7 mouse cellular contexts compared by ENCODE assay signal in the genomic region with DNA sequence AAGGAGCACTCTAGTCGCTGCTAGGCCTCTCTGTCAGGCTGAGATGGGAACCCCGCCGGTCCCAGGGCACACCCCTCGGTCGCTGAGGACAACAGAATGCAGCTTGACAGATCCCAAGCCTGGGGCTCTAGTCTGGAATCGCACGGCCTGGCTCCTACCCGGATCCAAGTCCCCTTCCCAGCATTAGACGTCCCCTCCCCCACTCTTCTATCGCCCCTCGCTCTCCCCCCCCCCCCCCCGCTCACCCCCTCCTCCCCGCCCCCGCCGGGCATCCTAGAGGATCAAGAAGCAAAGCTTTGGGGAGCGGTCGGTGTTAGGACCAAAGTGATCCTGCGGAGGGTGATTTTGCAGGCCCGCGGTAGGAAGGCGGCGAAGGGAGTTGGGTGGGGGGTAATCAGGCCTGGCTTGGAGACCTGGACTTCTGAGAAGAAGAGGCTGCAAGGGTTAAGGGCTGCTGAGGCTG. TPM values are rescaled to one million over a fixed set of nuclear protein-coding genes. Genes with fewer than 3 reads are reported as not detected.
A peak's percentile ranks its signal among the peaks of the same experiment; 100 is the strongest.
DNase-seq lines count a peak whose midpoint lies in the region; ATAC-seq and TF ChIP-seq lines count a peak whose summit lies in the region.

No protein-coding gene starts in this region.

- H3K4me2 ChIP-seq in heart, embryonic 14.5 days (ENCODE audit: low read length) = peak overlapping the region; percentile 57
- H3K4me2 ChIP-seq in limb, embryonic 14.5 days (replicated peaks; ENCODE audit: low read depth, low read length, severe bottlenecking) = peak overlapping the region; percentile 73
- H3K4me2 ChIP-seq in neural tube, embryonic 15.5 days = peak overlapping the region; percentile 73

- DNase-seq in right cerebral cortex, postnatal 4 days = peak; percentile 44
- no peak for DNase-seq in right cerebral cortex, postnatal 25 days
- peak; percentile 77 to 79 for DNase-seq in cerebellum, postnatal 10 days
- DNase-seq in limb, embryonic 14.5 days (ENCODE audit: low spot score) = peak; percentile 10
- DNase-seq in layer of hippocampus, adult 9-10 months (ENCODE audit: low spot score) = no peak

- TF ChIP-seq POLR2A in limb, embryonic 14.5 days (IDR thresholded peaks at IDR 0.05; ENCODE audit: borderline replicate concordance, extremely low read depth, insufficient read depth, insufficient read length) = no peak

- ATAC-seq in heart, embryonic 14.5 days (ENCODE audit: insufficient number of reproducible peaks, insufficient read depth, low FRiP score, low read depth) = 0 out of 2 replicates have a peak, but pooled peaks have one; percentile 7
- peak; percentile 66 for ATAC-seq in limb, embryonic 14.5 days (ENCODE audit: low FRiP score, low read depth)
- ATAC-seq in neural tube, embryonic 15.5 days (ENCODE audit: low FRiP score) = peak; percentile 73

- no peaks in the 10 kb centered on the region for H3K9me3 ChIP-seq in heart, embryonic 14.5 days (ENCODE audit: control insufficient read depth, low read length)
- H3K9me3 ChIP-seq in limb, embryonic 14.5 days (ENCODE audit: control insufficient read depth, low read length) = no peaks in the 10 kb centered on the region
- no peaks in the 10 kb centered on the region for H3K9me3 ChIP-seq in neural tube, embryonic 15.5 days (replicated peaks)

- H3K36me3 ChIP-seq in heart, embryonic 14.5 days (ENCODE audit: control insufficient read depth, insufficient read depth, low read length) = no peaks in the 10 kb centered on the region
- no peaks in the 10 kb centered on the region for H3K36me3 ChIP-seq in limb, embryonic 14.5 days (ENCODE audit: control insufficient read depth, insufficient read depth, low read length)
- H3K36me3 ChIP-seq in neural tube, embryonic 15.5 days = no peaks in the 10 kb centered on the region

- H3K27me3 ChIP-seq in heart, embryonic 14.5 days (ENCODE audit: control insufficient read depth, insufficient read depth, low read length) = no peaks in the 10 kb centered on the region
- H3K27me3 ChIP-seq in limb, embryonic 14.5 days (ENCODE audit: control insufficient read depth, insufficient read depth, low read length) = no peaks in the 10 kb centered on the region
- H3K27me3 ChIP-seq in neural tube, embryonic 15.5 days (replicated peaks) = no peaks in the 10 kb centered on the region

- under 1% methylated on average over 18 of the region's 22 CpGs for WGBS in heart, embryonic 14.5 days
- under 1% methylated on average over 13 of the region's 22 CpGs for WGBS in limb, embryonic 14.5 days
- 3% methylated on average over 19 of the region's 22 CpGs for WGBS in neural tube, embryonic 15.5 days

- H3K4me3 ChIP-seq in heart, embryonic 14.5 days (ENCODE audit: control insufficient read depth in 1 of 2, insufficient read depth in 1 of 2, low read depth in 1 of 2, low read length in 2 of 2) = peak overlapping the region; percentile 54 to 91
- H3K4me3 ChIP-seq in limb, embryonic 14.5 days (replicated peaks; ENCODE audit: low read length) = peak overlapping the region; percentile 83
- peak overlapping the region; percentile 83 for H3K4me3 ChIP-seq in neural tube, embryonic 15.5 days (replicated peaks)

- peak overlapping the region; percentile 58 for H3K9ac ChIP-seq in heart, embryonic 14.5 days (ENCODE audit: low read length)
- H3K9ac ChIP-seq in limb, embryonic 14.5 days (ENCODE audit: low read depth, low read length, severe bottlenecking) = peak overlapping the region; percentile 74
- peak overlapping the region; percentile 80 for H3K9ac ChIP-seq in neural tube, embryonic 15.5 days (replicated peaks)

- peaks cover 0 to 13% of the 10 kb centered on the region in 2 experiments; a peak in 2 of 4 replicates for H3K4me1 ChIP-seq in heart, embryonic 14.5 days (ENCODE audit: control insufficient read depth in 2 of 2, insufficient read depth in 2 of 2, low read length in 2 of 2)
- peaks cover 10% of the 10 kb centered on the region for H3K4me1 ChIP-seq in limb, embryonic 14.5 days (ENCODE audit: control insufficient read depth, insufficient read depth, low read length)
- peaks cover 48% of the 10 kb centered on the region for H3K4me1 ChIP-seq in neural tube, embryonic 15.5 days

- H3K27ac ChIP-seq in heart, embryonic 14.5 days (replicated peaks in 1 of 2; ENCODE audit: control insufficient read depth in 1 of 2, insufficient read depth in 1 of 2, low read depth in 2 of 2, low read length in 2 of 2) = peak overlapping the region; percentile 13 to 61; a peak in 3 of 4 replicates
- peak overlapping the region; percentile 68; the same call in 1 of the 2 replicates for H3K27ac ChIP-seq in limb, embryonic 14.5 days (replicated peaks; ENCODE audit: low read depth, low read length)
- peak overlapping the region; percentile 98 for H3K27ac ChIP-seq in neural tube, embryonic 15.5 days (replicated peaks)

RNA-seq across cellular contexts. Expression of a gene that starts 0.8 kb away (rescaled TPM):
- polyA plus RNA-seq in heart, embryonic 14.5 days (2014; fragmentation: Nextera tagmentation; extraction: Ambion mirVana) = 37.3 and 39.6 TPM in 2 replicates
- polyA plus RNA-seq in limb, embryonic 14.5 days (2012; rRNA removed) = 55.1 and 80.3 TPM in 2 replicates
- 30.3 and 34.5 TPM in 2 replicates for polyA plus RNA-seq in limb, embryonic 14.5 days (2014; fragmentation: Nextera tagmentation; extraction: Ambion mirVana)
- polyA plus RNA-seq in neural tube, embryonic 15.5 days (2015; fragmentation: Nextera tagmentation; extraction: Ambion mirVana) = 248 and 299 TPM in 2 replicates

RNA-seq across cellular contexts. Expression of a gene that starts 19.3 kb away (rescaled TPM):
- 0.26 TPM in 1 of 2 replicates, not detected in the other for polyA plus RNA-seq in heart, embryonic 14.5 days (2014; fragmentation: Nextera tagmentation; extraction: Ambion mirVana)
- 0.96 and 1.1 TPM in 2 replicates for polyA plus RNA-seq in limb, embryonic 14.5 days (2012; rRNA removed)
- 0.26 TPM in 1 of 2 replicates, not detected in the other for polyA plus RNA-seq in limb, embryonic 14.5 days (2014; fragmentation: Nextera tagmentation; extraction: Ambion mirVana)
- 0.36 and 0.59 TPM in 2 replicates for polyA plus RNA-seq in neural tube, embryonic 15.5 days (2015; fragmentation: Nextera tagmentation; extraction: Ambion mirVana)

RNA-seq across cellular contexts. Expression of a gene that starts 26.5 kb away (rescaled TPM):
- 60.1 and 64.2 TPM in 2 replicates for polyA plus RNA-seq in heart, embryonic 14.5 days (2014; fragmentation: Nextera tagmentation; extraction: Ambion mirVana)
- polyA plus RNA-seq in limb, embryonic 14.5 days (2012; rRNA removed) = 33.7 and 45.5 TPM in 2 replicates
- polyA plus RNA-seq in limb, embryonic 14.5 days (2014; fragmentation: Nextera tagmentation; extraction: Ambion mirVana) = 49.5 and 52.3 TPM in 2 replicates
- polyA plus RNA-seq in neural tube, embryonic 15.5 days (2015; fragmentation: Nextera tagmentation; extraction: Ambion mirVana) = 83.2 and 91.4 TPM in 2 replicates

RNA-seq across cellular contexts. Expression of a gene that starts 52.7 kb away (rescaled TPM):
- polyA plus RNA-seq in heart, embryonic 14.5 days (2014; fragmentation: Nextera tagmentation; extraction: Ambion mirVana) = 22.4 and 26.3 TPM in 2 replicates
- 68.3 and 77.4 TPM in 2 replicates for polyA plus RNA-seq in limb, embryonic 14.5 days (2012; rRNA removed)
- 35.1 and 37.0 TPM in 2 replicates for polyA plus RNA-seq in limb, embryonic 14.5 days (2014; fragmentation: Nextera tagmentation; extraction: Ambion mirVana)
- 91.6 and 107 TPM in 2 replicates for polyA plus RNA-seq in neural tube, embryonic 15.5 days (2015; fragmentation: Nextera tagmentation; extraction: Ambion mirVana)

RNA-seq across cellular contexts. Expression of a gene that starts 59.2 kb away (rescaled TPM):
- 169 and 182 TPM in 2 replicates for polyA plus RNA-seq in heart, embryonic 14.5 days (2014; fragmentation: Nextera tagmentation; extraction: Ambion mirVana)
- polyA plus RNA-seq in limb, embryonic 14.5 days (2012; rRNA removed) = 136 and 176 TPM in 2 replicates
- 176 and 202 TPM in 2 replicates for polyA plus RNA-seq in limb, embryonic 14.5 days (2014; fragmentation: Nextera tagmentation; extraction: Ambion mirVana)
- 163 and 179 TPM in 2 replicates for polyA plus RNA-seq in neural tube, embryonic 15.5 days (2015; fragmentation: Nextera tagmentation; extraction: Ambion mirVana)

Comparison
In these comparisons a context has a peak if more than half of its experiments do, and no peak if none do; other contexts are left out.
1. DNase-seq: peak in right cerebral cortex, postnatal 4 days (single experiment), cerebellum, postnatal 10 days (2 of 2) and limb, embryonic 14.5 days (single experiment); none in right cerebral cortex, postnatal 25 days (single experiment) and layer of hippocampus, adult 9-10 months (single experiment).
2. ATAC-seq: peak in every context shown above with its lines; median percentile 73 in neural tube, embryonic 15.5 days; 66 in limb, embryonic 14.5 days; 7 in heart, embryonic 14.5 days.
3. H3K27ac ChIP-seq: peak in every context shown above with its lines; median percentile 98 in neural tube, embryonic 15.5 days; 68 in limb, embryonic 14.5 days; 37 in heart, embryonic 14.5 days.
4. Peak in every context shown above with its lines, with median percentiles within 50 percentile points of each other: H3K4me2 ChIP-seq, H3K4me3 ChIP-seq and H3K9ac ChIP-seq.